Mouse (Mus musculus): ENCODE data around the gene Tsnax. TPM values are rescaled to one million over a fixed set of nuclear protein-coding genes. Genes with fewer than 3 reads are reported as not detected.

The Tsnax gene
- 21.0 and 22.7 TPM in 2 replicates for polyA plus RNA-seq (2012; rRNA removed)

DNA sequence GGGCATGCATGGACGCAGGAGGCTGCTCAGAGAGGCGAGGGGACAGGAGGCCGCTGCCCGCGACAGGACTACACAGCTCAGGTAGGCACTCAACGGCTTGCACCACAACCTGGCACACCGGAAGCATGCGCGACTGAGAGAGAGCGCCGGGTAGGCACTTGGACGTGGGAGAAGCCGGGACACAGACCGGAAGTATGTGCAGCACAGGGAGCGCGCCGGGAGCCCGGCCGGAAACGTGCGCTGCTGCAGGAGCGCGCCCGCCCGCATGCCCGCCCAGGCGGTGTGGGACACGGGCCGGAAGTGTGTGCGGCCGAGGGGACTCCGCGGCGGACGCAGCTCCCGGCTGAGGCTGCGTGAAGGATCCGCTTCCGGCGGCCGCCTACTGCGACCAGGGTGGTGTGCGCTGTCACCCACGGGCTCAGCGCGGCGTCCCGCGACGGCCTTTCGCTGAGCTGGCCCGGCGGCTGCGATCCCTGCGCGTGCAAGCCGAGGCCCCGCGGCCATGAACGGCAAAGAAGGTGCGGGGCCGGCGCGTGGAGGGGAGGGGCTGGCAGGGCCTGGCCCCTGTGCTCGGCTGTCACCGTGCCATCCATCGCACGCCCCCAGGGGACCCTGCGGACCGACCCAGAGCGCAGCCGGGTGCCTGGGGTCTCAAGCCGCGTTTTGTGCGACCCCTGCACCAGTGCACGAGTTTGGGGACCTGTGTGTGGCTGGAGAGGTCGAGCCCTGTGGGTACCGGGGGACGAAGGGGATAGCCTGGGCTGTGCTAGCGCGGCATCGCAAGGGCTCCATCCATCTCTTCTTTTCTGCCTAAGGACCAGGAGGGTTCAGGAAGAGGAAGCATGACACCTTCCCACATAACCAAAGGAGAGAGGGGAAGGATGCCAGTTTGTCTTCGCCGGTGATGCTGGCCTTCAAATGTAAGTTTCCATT lies at the start of gene Tsnax:
Tsnax (plus strand) TSS at position 303 of the 933 bp plus-strand sequence.
- H3K27me3 ChIP-seq (ENCODE audit: control insufficient read depth, insufficient read depth, low read length), result no peaks in the 10 kb centered on the region
- H3K4me1 ChIP-seq (ENCODE audit: control insufficient read depth, insufficient read depth, insufficient read length), result peaks cover 4% of the 10 kb centered on the region
- peak within 1 kb of the TSS; percentile 76 for H3K27ac ChIP-seq (ENCODE audit: insufficient read depth, low read length)
- 3% methylated on average over 84 of the region's 84 CpGs for WGBS
- H3K36me3 ChIP-seq (ENCODE audit: control insufficient read depth, insufficient read depth, low read length), result peaks cover 9% of the 10 kb centered on the region; the same call in 1 of the 2 replicates
- TF ChIP-seq CTCF (IDR thresholded peaks at IDR 0.05; ENCODE audit: extremely low read depth, insufficient read depth, insufficient read length, insufficient replicate concordance) (no peak), POLR2A (IDR thresholded peaks at IDR 0.05; ENCODE audit: low read depth, low read length) (peak; percentile 34; the same call in 1 of the 2 replicates)
- peak within 1 kb of the TSS; percentile 85 for H3K4me3 ChIP-seq (ENCODE audit: extremely low read depth, insufficient read depth, insufficient read length)
- DNase-seq (ENCODE audit: low read depth in 1 of 2, low spot score in 2 of 2), result peak; percentile 47 to 81

GRCm38 (mm10) chr8:124963246-124963645 lies 49.6 kb upstream of the Tsnax start:
- WGBS, result 92% methylated on average over 5 of the region's 5 CpGs
- H3K36me3 ChIP-seq (ENCODE audit: control insufficient read depth, insufficient read depth, low read length), result no peaks in the 10 kb centered on the region
- TF ChIP-seq CTCF (IDR thresholded peaks at IDR 0.05; ENCODE audit: extremely low read depth, insufficient read depth, insufficient read length, insufficient replicate concordance) (no peak), POLR2A (IDR thresholded peaks at IDR 0.05; ENCODE audit: low read depth, low read length) (no peak)
- H3K27ac ChIP-seq (ENCODE audit: insufficient read depth, low read length), result no peak overlapping the region
- H3K4me1 ChIP-seq (ENCODE audit: control insufficient read depth, insufficient read depth, insufficient read length), result 0 out of 2 replicates have a peak, but pooled peaks cover 5% of the 10 kb centered on the region
- DNase-seq (ENCODE audit: low read depth in 1 of 2, low spot score in 2 of 2), result no peak
- no peak overlapping the region for H3K4me3 ChIP-seq (ENCODE audit: extremely low read depth, insufficient read depth, insufficient read length)
- no peaks in the 10 kb centered on the region for H3K27me3 ChIP-seq (ENCODE audit: control insufficient read depth, insufficient read depth, low read length)

DNA sequence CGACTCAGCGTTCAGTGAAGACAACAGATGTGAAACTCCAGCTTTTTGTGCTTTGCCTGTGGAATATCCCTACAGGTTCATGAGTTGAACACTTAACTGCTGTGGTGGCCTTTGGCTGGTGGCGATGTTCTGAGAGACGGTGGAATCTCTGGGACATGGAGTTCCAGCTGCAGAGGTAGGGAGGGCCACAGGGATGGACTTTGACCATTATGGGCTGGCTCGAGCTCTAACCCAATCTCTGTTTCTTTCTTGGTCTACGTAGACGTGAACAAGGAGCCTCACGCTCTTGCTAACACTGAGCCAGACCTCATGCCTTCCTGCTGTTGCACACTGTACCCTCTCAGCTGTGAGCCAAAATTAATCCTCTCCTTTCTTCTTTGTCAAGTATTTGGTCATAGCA lies 47.8 kb upstream of the Tsnax start:
- no peaks in the 10 kb centered on the region for H3K36me3 ChIP-seq (ENCODE audit: control insufficient read depth, insufficient read depth, low read length)
- H3K27me3 ChIP-seq (ENCODE audit: control insufficient read depth, insufficient read depth, low read length), result no peaks in the 10 kb centered on the region
- no peak overlapping the region for H3K27ac ChIP-seq (ENCODE audit: insufficient read depth, low read length)
- H3K4me1 ChIP-seq (ENCODE audit: control insufficient read depth, insufficient read depth, insufficient read length), result no peaks in the 10 kb centered on the region
- 90% methylated on average over 8 of the region's 8 CpGs for WGBS
- TF ChIP-seq CTCF (IDR thresholded peaks at IDR 0.05; ENCODE audit: extremely low read depth, insufficient read depth, insufficient read length, insufficient replicate concordance), result no peak
- TF ChIP-seq POLR2A (IDR thresholded peaks at IDR 0.05; ENCODE audit: low read depth, low read length), result no peak
- no peak for DNase-seq (ENCODE audit: low read depth in 1 of 2, low spot score in 2 of 2)
- no peak overlapping the region for H3K4me3 ChIP-seq (ENCODE audit: extremely low read depth, insufficient read depth, insufficient read length)

GRCm38 (mm10) chr8:124970312-124970933 lies 42.4 kb upstream of the Tsnax start:
- WGBS, result 56% methylated on average over 6 of the region's 6 CpGs
- Histone ChIP-seq H3K27me3 (ENCODE audit: control insufficient read depth, insufficient read depth, low read length) (no peaks in the 10 kb centered on the region), H3K27ac (ENCODE audit: insufficient read depth, low read length) (no peak overlapping the region), H3K4me3 (ENCODE audit: extremely low read depth, insufficient read depth, insufficient read length) (no peak overlapping the region), H3K36me3 (ENCODE audit: control insufficient read depth, insufficient read depth, low read length) (no peaks in the 10 kb centered on the region), H3K4me1 (ENCODE audit: control insufficient read depth, insufficient read depth, insufficient read length) (no peaks in the 10 kb centered on the region)
- no peak for DNase-seq (ENCODE audit: low read depth in 1 of 2, low spot score in 2 of 2)
- TF ChIP-seq POLR2A (IDR thresholded peaks at IDR 0.05; ENCODE audit: low read depth, low read length) (no peak), CTCF (IDR thresholded peaks at IDR 0.05; ENCODE audit: extremely low read depth, insufficient read depth, insufficient read length, insufficient replicate concordance) (no peak)

- H3K27me3 ChIP-seq (ENCODE audit: control insufficient read depth, insufficient read depth, low read length), result no peaks in the 10 kb centered on the region
- H3K27ac ChIP-seq (ENCODE audit: insufficient read depth, low read length), result no peak overlapping the region
- H3K36me3 ChIP-seq (ENCODE audit: control insufficient read depth, insufficient read depth, low read length), result no peaks in the 10 kb centered on the region
- no peaks in the 10 kb centered on the region for H3K4me1 ChIP-seq (ENCODE audit: control insufficient read depth, insufficient read depth, insufficient read length)
- no peak for TF ChIP-seq CTCF (IDR thresholded peaks at IDR 0.05; ENCODE audit: extremely low read depth, insufficient read depth, insufficient read length, insufficient replicate concordance)
- no peak for TF ChIP-seq POLR2A (IDR thresholded peaks at IDR 0.05; ENCODE audit: low read depth, low read length)
- WGBS, result 87% methylated on average over 8 of the region's 8 CpGs
- H3K4me3 ChIP-seq (ENCODE audit: extremely low read depth, insufficient read depth, insufficient read length), result no peak overlapping the region
- DNase-seq (ENCODE audit: low read depth in 1 of 2, low spot score in 2 of 2), result no peak
Measured at GRCm38 (mm10) chr8:124973221-124973620, 39.6 kb upstream of the Tsnax start.

- Histone ChIP-seq H3K27me3 (ENCODE audit: control insufficient read depth, insufficient read depth, low read length) (no peaks in the 10 kb centered on the region), H3K27ac (ENCODE audit: insufficient read depth, low read length) (no peak overlapping the region), H3K4me3 (ENCODE audit: extremely low read depth, insufficient read depth, insufficient read length) (no peak overlapping the region), H3K4me1 (ENCODE audit: control insufficient read depth, insufficient read depth, insufficient read length) (no peaks in the 10 kb centered on the region), H3K36me3 (ENCODE audit: control insufficient read depth, insufficient read depth, low read length) (no peaks in the 10 kb centered on the region)
- DNase-seq (ENCODE audit: low read depth in 1 of 2, low spot score in 2 of 2), result no peak
- WGBS, result 66% methylated on average over 4 of the region's 4 CpGs
- no peak for TF ChIP-seq POLR2A (IDR thresholded peaks at IDR 0.05; ENCODE audit: low read depth, low read length)
- no peak for TF ChIP-seq CTCF (IDR thresholded peaks at IDR 0.05; ENCODE audit: extremely low read depth, insufficient read depth, insufficient read length, insufficient replicate concordance)
Measured at GRCm38 (mm10) chr8:124974254-124974653, 38.5 kb upstream of the Tsnax start.
